Mouse (Mus musculus): Measurements from ENCODE around the gene Opcml. TPM values are rescaled to one million over a fixed set of nuclear protein-coding genes. Genes with fewer than 3 reads are reported as not detected.

Gene Opcml
- total and polyA plus RNA-seq, 2 experiments from 2014 or later = 48.3 to 140 TPM

DNA sequence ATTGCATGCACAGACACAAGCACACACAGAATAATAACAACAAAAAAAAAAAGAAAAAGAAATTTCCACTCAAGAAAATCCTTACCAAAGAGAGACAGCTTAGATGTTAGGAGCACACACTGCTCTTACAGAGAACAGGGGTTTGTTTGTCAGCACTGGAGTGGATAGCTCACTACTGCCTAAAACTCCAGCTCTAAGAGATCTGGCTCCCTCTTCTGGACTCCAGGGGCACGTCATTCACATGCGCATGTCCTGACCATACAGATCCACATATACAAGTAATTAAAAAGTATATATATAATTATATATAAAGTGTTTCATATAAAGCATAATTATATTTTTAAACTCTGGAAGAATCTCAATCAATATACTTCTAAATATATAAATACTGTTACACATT lies 958.3 kb downstream of the Opcml start:
- Histone ChIP-seq H3K4me1 (ENCODE audit: insufficient read depth) (no peaks in the 10 kb centered on the region), H3K4me3 (ENCODE audit: low read depth, low read length) (no peak overlapping the region), H3K27ac (ENCODE audit: low read depth, low read length) (no peak overlapping the region), H3K9ac (no peak overlapping the region), H3K4me2 (ENCODE audit: low read depth) (no peak overlapping the region), H3K9me3 (ENCODE audit: low read length) (no peaks in the 10 kb centered on the region), H3K36me3 (ENCODE audit: insufficient read depth) (no peaks in the 10 kb centered on the region), H3K27me3 (ENCODE audit: insufficient read depth, low read length) (no peaks in the 10 kb centered on the region)
- DNase-seq = no peak
- WGBS = 81% methylated on average over 2 of the region's 2 CpGs
- peak; percentile 51 for TF ChIP-seq CTCF (IDR thresholded peaks at IDR 0.05; ENCODE audit: low read depth)
- no peak for ATAC-seq

DNA sequence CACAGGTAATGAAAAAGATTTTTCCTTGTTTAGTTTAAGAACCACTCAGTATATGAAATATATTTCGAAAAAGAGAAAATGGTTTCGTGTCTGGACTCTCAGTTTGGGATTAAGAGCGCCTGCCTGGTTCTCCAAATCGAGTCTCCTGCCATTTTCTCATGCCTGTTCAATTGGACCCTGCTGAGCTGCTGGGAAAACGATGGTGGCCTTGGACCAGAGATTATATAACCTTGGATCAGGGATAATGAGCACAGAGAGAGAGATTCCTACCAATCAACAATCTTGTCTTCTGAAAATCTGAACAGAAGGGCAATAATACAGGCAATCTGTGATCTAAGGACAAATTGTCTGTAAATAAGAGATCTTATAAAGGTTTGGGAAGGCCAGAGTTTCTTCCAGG lies 962.3 kb downstream of the Opcml start:
- Histone ChIP-seq H3K4me3 (ENCODE audit: low read depth, low read length) (no peak overlapping the region), H3K4me1 (ENCODE audit: insufficient read depth) (no peaks in the 10 kb centered on the region), H3K36me3 (ENCODE audit: insufficient read depth) (no peaks in the 10 kb centered on the region), H3K4me2 (ENCODE audit: low read depth) (no peak overlapping the region), H3K27me3 (ENCODE audit: insufficient read depth, low read length) (no peaks in the 10 kb centered on the region), H3K9ac (no peak overlapping the region), H3K9me3 (ENCODE audit: low read length) (no peaks in the 10 kb centered on the region), H3K27ac (ENCODE audit: low read depth, low read length) (no peak overlapping the region)
- TF ChIP-seq CTCF (IDR thresholded peaks at IDR 0.05; ENCODE audit: low read depth) = no peak
- ATAC-seq (no peak), DNase-seq (no peak)
- WGBS = 53% methylated on average over 5 of the region's 5 CpGs

DNA sequence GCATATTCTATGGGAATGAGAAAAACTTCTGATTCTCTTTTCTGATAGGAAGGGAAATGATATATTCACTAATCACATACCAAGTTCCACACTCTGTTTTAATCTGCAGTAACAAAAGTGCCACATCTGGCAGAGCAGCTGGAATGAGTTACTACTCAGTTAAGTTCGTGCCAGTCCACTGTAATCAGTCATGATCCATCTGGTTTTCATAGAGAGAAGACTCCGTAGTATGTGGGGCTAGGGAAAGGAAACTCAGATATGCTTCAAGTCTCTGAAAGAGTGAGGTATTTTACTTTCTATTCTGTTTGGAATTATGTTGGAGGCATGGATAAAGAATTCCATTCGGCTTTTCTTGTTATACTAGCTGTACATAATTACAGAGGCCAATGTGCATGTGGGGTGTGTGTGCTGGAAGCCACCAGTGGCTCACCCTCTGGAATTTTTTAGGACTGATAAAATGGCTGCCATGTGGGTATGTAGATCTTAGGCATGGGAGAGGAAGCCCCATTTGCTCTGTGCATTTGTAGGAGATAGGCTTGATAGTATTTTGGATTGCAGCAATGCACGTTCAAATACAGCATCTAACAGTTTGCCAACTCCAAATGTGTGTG lies 966.4 kb downstream of the Opcml start:
- no peak for DNase-seq
- H3K4me1 ChIP-seq (ENCODE audit: insufficient read depth) = no peaks in the 10 kb centered on the region
- H3K9me3 ChIP-seq (ENCODE audit: low read length) = no peaks in the 10 kb centered on the region
- H3K36me3 ChIP-seq (ENCODE audit: insufficient read depth) = no peaks in the 10 kb centered on the region
- H3K27ac ChIP-seq (ENCODE audit: low read depth, low read length) = no peak overlapping the region
- H3K4me2 ChIP-seq (ENCODE audit: low read depth) = no peak overlapping the region
- H3K4me3 ChIP-seq (ENCODE audit: low read depth, low read length) = no peak overlapping the region
- 79% methylated on average over 4 of the region's 4 CpGs for WGBS
- no peak for ATAC-seq
- H3K27me3 ChIP-seq (ENCODE audit: insufficient read depth, low read length) = no peaks in the 10 kb centered on the region
- no peak overlapping the region for H3K9ac ChIP-seq
- no peak for TF ChIP-seq CTCF (IDR thresholded peaks at IDR 0.05; ENCODE audit: low read depth)

DNA sequence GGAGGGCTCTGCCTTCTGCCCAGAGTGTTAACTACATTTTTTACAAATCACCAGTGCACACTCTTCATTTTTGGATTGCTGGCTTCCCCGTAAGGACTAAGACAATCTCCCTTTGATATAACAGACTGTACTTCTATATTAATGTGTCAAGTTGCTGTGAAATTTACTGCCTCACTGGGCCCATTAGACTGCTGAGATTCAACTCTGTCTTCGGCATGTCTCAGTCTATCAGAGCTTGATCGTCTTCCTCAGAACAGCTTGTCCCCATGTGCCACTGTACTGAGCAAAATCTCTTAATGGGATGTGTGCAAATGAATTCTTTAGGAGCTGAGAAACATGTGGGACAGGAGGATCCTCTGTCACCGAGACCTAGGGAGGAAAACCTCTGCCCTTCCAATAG lies 970.9 kb downstream of the Opcml start:
- Histone ChIP-seq H3K9me3 (ENCODE audit: low read length) (no peaks in the 10 kb centered on the region), H3K27ac (ENCODE audit: low read depth, low read length) (no peak overlapping the region), H3K4me2 (ENCODE audit: low read depth) (no peak overlapping the region), H3K27me3 (ENCODE audit: insufficient read depth, low read length) (no peaks in the 10 kb centered on the region), H3K4me1 (ENCODE audit: insufficient read depth) (no peaks in the 10 kb centered on the region), H3K4me3 (ENCODE audit: low read depth, low read length) (no peak overlapping the region), H3K36me3 (ENCODE audit: insufficient read depth) (no peaks in the 10 kb centered on the region), H3K9ac (no peak overlapping the region)
- 61% methylated on average over 4 of the region's 4 CpGs for WGBS
- no peak for TF ChIP-seq CTCF (IDR thresholded peaks at IDR 0.05; ENCODE audit: low read depth)
- DNase-seq (no peak), ATAC-seq (no peak)

DNA sequence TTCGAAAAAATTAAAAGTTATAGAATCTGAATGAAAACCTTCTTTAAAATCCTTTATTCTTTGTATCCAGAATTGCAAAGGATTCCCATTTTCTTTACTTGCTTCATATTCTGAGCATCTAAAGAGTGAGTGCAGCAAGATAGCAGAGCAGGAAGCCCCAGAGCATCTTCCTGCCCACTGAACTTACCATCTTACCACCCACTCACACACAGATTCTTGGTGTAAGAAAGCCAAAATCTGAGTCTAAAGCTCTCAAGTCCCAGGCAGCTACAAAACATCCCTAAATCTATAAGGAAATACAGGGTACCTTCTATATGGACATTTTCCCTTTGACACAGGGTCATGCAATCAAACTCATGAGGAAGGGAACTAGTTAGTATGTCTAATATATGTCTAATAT lies 973.6 kb downstream of the Opcml start:
- Histone ChIP-seq H3K9me3 (ENCODE audit: low read length) (no peaks in the 10 kb centered on the region), H3K4me1 (ENCODE audit: insufficient read depth) (no peaks in the 10 kb centered on the region), H3K27ac (ENCODE audit: low read depth, low read length) (no peak overlapping the region), H3K9ac (no peak overlapping the region), H3K36me3 (ENCODE audit: insufficient read depth) (no peaks in the 10 kb centered on the region), H3K27me3 (ENCODE audit: insufficient read depth, low read length) (no peaks in the 10 kb centered on the region), H3K4me3 (ENCODE audit: low read depth, low read length) (no peak overlapping the region), H3K4me2 (ENCODE audit: low read depth) (no peak overlapping the region)
- 94% methylated on average over 1 of the region's 1 CpGs for WGBS
- DNase-seq = no peak
- no peak for ATAC-seq
- no peak for TF ChIP-seq CTCF (IDR thresholded peaks at IDR 0.05; ENCODE audit: low read depth)

DNA sequence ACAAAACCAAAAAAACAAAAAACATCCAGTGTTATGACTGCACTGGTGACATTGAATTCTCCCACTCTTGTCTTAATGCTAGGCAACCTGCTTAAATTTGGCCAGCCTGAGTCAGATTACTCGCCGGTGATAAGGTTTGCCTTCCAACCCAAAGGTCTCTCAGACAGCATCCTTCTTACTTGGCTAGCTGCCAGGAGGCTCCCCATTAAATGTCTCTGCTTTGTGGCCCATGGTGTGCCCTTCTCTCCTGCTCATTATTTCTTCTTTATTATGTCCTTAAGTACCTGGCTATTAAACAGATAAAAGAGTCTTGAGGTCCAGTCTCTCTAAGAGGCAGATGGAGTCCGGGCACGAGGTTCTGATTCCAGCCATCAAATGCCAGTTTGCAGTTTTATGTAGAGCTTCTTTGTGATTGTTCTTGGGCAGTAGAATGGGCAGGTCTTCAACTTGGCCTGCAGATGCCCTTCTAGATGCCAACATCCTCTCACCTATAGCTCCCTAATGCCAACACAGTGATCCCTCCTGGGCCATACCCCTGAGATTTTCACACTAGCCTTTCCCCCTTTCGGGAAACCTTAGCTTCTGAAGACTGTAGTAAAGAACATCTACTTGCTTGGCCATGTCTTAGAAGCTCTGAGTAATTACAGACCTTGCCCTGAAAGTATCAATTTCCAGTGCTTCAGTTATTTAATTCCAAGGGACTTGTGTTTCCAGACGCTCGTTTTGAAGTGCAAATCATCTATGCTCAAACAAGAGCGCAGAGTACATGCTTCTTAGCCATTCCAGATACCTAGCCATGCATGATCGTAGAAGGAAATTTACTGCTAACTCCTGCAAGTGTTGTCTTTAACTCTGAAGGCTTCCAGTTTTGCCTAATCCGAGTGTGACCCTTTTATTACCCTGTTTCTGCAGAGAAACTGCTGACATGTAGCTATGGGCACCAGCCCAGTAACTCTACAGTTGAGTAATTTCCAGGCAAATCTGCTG lies 986.2 kb downstream of the Opcml start:
- no peak overlapping the region for H3K9ac ChIP-seq
- no peak overlapping the region for H3K27ac ChIP-seq (ENCODE audit: low read depth, low read length)
- ATAC-seq = no peak
- no peaks in the 10 kb centered on the region; the same call in 1 of the 2 replicates for H3K4me1 ChIP-seq (ENCODE audit: insufficient read depth)
- H3K4me3 ChIP-seq (ENCODE audit: low read depth, low read length) = no peak overlapping the region
- H3K36me3 ChIP-seq (ENCODE audit: insufficient read depth) = no peaks in the 10 kb centered on the region
- H3K27me3 ChIP-seq (ENCODE audit: insufficient read depth, low read length) = no peaks in the 10 kb centered on the region
- TF ChIP-seq CTCF (IDR thresholded peaks at IDR 0.05; ENCODE audit: low read depth) = no peak
- no peak for DNase-seq
- H3K9me3 ChIP-seq (ENCODE audit: low read length) = no peaks in the 10 kb centered on the region
- 57% methylated on average over 10 of the region's 10 CpGs for WGBS
- no peak overlapping the region for H3K4me2 ChIP-seq (ENCODE audit: low read depth)

DNA sequence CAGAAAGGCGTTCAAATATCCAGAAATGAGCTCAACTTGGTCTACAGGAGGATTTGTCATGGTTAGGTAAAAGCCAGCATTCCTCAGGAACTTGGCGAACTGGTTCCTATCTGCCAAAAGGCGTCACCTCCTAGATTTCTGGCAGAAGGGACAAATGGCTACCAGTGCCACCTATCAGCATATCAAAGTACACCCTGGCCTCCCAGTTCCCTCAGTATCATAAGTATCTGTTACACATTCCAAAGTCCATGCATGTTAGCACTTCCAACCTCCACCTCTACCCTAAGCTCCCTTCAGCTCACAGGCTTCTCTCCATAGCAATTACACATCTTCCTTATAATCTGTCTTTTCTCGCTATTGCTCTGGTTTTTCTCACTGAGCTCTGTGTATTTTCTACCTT lies 993.3 kb downstream of the Opcml start:
- Histone ChIP-seq H3K27me3 (ENCODE audit: insufficient read depth, low read length) (no peaks in the 10 kb centered on the region), H3K9me3 (ENCODE audit: low read length) (no peaks in the 10 kb centered on the region), H3K4me2 (ENCODE audit: low read depth) (no peak overlapping the region), H3K36me3 (ENCODE audit: insufficient read depth) (no peaks in the 10 kb centered on the region), H3K9ac (no peak overlapping the region), H3K4me1 (ENCODE audit: insufficient read depth) (no peaks in the 10 kb centered on the region; the same call in 1 of the 2 replicates), H3K27ac (ENCODE audit: low read depth, low read length) (no peak overlapping the region), H3K4me3 (ENCODE audit: low read depth, low read length) (no peak overlapping the region)
- TF ChIP-seq CTCF (IDR thresholded peaks at IDR 0.05; ENCODE audit: low read depth) = no peak
- no peak for ATAC-seq
- 80% methylated on average over 4 of the region's 4 CpGs for WGBS
- no peak for DNase-seq

Data from forebrain, postnatal 0 days (tissue).